Mouse (Mus musculus) left cerebral cortex, adult 11 months (tissue): ENCODE measurements around the gene Tnnt2.
A peak's percentile ranks its signal among the peaks of the same experiment; 100 is the strongest.

Experiments used
- DNase-seq: peaks from one replicate; pipeline ENCODE4 v3.0.0; 2022; ENCODE audit warnings: low spot score

Gene Tnnt2

DNA sequence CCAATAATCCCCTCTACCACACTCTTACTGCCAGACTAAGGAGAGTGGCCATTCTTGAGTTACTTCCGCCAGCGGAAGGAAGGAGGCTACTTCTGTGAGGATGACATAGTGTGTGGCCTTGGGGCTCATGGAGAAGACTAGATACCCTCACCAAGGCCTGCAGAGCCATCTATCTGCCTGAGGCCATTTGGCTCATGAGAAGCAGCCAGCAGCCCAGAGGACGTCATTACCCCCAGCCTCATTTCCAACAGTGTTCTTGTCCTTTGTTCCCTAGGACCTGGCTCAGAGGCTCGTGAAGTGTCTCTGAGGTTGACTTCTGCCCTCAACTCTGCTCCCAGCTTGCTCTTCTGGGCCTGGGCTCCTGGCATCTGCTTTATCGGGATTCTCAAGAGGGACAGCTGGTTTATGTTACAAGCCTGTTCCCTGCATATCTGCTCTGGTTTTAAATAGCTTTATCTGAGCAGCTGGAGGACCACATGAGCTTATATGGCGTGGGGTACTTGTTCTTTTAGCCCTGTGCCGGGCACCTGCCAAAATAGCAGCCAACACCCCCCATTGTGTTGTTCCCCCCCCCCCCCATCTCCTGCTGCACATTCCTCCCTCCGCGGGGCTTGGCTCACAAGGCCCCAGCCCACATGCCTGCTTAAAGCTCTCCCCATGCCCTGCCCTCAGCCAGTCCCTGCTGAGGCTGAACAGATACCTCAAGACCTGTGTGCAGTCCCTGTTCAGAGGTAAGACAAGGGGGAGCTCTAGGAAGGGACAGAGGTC lies at the start of gene Tnnt2:
Gene Tnnt2, plus strand, starts transcription at position 639 of the 768 bp plus-strand sequence.
- DNase-seq, result no peak

DNA sequence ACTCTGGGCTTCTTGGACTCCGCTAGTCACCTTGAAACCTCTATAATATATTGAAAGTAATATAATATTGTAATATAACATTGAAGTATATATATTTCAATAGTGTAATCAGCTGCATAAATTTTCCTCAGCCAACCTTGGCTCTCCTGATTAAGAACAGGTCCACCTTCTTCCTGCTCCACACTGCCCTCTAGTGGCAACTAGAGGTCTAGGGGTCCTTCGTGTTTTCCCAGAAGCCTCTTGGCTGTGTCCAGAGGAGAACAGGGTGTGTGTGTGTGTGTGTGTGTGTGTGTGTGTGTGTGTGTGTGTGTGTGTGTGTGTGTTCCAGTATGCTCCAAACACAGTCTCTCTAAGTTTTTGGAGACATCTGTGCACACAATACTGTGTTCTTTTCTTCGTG lies 48.4 kb upstream of the Tnnt2 start:
- no peak for DNase-seq

DNA sequence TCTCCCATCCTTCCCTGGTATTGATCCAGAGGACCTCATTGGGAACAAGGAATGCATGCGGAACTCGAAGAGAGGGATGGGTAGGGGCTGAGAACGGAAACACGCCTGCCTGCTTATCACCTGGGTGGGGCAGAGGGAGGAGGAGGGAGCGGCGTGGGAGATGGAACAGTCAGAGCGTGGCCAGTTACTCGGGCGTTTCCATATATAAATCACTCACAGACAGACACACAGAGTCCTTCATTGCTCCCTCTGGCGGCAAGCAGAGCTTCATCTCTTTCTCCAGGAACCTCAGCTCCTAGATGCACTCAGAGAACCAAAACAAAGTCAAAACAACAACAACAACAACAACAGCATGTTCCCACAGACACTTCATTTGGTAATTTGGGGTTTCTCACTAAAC lies 47.4 kb upstream of the Tnnt2 start:
- DNase-seq, result no peak

DNA sequence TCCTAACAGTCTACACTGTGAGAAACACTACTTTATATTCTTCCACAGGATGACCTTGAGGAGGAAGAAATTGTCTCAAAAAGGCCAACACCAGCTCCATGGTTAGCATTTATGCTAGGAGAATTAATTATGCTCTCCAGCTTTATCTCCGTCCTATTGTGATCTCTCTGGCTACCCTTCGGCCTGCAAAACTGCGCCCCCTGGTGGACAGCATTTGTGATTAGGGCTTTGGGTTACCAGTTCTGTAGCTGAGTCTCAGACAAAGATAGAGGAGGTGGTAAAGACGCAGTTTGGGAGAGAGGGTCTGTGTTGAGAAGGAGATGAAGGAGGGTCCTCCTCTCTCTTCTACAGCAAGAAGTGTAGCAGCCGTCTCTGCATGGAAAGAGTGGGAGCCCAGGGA lies 46.3 kb upstream of the Tnnt2 start:
- DNase-seq, result no peak

DNA sequence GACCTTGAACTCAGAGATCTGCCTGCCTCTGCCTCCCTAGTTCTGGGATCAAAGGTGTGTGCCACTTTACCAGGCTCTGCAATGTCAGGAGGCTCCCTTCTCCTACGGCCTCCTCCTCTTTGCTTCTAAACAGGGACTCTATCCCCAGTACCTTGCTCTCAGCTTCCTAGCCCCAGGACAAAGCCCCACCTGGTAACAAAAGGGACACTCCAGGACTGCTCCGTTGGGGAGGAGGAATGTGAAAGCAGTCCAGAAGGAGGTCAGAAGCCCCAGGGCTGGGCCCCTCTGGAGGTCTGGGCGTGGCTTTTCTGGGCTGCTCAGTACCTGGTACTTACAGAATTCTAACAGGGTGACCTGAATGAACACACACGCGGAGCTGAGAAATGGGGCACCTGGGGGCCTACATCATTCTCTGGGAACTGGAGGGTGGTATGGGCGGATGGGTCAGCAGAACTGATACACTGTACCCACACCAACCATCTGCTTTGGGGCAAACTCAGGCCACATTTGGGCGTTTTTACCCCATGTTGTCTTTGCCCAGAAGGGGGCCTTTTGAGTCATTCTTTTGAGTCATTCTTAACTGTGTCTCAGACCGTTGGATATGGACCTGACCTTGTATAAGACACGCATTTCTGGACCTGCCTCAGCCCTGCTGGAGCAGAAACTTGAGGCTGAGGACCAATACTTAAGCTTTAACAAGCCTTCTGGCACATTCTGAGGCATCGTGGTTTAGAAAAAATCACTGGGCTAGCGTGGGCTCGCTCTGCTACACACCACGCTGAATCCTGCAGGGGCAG lies 43.8 kb upstream of the Tnnt2 start:
- no peak for DNase-seq

DNA sequence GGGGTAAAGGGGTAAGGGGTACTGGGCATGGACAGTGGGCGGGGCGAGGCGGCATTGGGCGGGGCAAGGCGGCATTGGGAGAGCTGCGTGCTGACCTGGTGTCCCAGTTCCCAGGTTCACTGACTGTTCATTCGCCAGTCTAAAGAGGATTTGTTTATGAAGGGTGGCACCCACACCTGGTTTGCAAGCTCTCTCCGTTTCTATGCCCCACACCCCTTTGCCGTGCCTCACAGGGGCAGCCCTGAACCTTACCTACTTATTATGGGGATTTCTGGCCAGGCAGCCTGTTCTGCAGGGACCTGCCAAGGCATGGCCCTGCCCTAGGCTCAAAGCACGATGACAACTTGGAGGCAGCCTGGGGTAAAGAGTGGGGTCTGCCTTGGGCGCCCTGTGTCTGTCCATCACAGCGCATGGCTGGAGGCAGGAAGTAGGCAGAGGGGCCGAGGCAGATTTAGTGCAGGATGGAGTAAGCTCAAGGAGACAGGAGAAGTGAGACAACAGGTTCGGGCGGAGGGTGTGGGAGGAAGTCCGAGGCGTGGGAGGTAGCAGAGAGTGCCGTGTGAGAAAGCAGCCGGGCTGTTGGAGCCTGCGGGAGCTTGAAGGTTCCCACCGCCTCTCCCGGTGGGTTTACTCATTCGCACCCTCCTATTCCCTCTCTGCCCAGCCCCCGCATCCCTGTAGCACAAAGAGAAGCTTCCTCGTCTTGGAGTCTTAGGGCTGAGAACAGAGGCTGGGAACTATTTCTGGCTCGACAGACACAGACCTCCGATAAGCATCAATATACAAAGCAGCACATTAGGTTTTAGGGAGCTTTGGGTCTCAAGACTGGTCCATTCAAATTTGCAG lies 42.6 kb upstream of the Tnnt2 start:
- DNase-seq, result peak; percentile 36

DNA sequence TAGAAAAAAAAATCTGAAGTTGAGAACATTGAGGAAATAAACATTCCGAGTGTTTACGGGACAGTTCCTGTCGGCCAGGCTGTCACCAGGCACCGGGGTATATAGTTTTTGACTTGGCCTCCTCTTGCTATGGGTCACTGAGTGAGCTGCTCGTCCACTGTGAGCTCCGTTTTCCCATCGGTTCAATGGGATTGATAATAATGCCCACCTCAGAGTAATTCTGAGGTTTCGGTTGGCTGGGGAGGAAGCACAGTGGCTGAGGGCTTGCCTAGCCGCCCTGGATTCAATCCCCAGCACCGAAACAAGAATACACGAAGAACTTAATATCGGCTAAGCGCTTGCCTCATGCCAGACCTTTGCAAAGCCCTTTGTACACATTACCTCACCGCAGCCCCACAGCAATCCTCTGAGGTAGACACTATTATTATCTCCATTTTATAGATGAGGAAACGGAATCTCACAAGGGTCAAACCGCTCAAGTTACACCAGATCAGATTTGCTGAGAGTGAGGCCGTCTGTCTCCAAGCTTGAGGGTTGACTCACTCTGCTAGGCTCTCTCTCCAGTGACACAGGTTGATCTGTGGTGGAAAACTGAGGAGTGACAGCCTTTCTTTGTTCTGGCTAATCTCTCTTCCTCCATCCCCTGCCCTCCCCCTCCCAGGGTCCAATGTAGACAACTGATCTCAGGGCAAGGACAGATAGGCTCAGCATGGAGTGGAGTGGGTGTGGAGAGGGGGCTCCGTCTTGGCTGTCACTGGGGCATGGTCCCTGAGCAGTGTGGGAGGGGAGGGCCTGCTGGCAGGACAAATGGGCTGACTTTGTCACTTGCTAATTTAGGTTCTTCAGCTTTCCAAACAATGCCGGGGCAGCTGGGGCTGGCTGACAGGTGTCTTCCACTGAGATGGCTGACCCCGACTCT lies 41.7 kb upstream of the Tnnt2 start:
- DNase-seq, result no peak

DNA sequence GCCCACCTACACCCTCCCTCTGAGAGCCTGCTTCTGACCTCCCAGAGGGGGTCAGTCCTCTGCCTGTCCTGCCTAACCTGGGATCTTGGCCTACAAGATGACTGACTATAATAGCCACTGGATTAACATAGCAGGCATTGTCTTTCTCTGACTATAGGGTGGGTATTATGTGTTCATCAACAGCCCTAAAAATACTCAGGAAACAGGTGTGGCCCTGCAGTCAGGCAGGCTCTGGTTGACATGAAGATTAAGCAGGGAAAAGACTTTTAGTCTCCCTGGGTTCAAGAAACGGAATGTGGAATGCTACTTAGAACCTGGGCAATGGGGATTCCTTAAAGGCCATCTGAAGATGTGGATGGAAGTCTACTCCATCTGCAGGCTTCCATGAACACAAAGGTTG lies 37.7 kb upstream of the Tnnt2 start:
- no peak for DNase-seq

DNA sequence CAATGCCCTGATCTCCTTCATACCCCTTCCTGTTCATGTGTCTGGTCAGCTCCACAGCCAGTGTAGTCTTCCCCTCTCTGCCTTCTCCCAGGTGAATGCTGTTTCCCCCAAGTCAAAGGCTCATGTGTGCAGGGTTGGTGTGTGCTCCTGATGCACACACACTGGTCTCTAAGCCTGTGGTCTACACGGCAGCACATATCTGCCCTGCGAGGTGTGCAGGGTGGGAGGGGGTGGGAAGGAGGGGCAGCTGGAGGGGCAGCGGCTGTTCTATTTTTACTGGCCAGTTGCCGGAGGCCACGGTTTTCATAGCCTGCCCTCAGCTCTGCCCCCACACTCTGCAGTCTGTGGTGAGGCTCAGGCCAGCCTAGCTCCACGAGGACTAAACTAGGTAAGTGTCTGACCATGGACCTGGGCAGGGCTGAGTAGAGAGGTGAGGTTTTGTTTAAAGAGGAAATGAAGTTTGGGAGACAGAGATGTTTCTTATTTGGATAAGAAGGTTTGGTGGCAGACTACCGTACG lies 37.0 kb upstream of the Tnnt2 start:
- no peak for DNase-seq

DNA sequence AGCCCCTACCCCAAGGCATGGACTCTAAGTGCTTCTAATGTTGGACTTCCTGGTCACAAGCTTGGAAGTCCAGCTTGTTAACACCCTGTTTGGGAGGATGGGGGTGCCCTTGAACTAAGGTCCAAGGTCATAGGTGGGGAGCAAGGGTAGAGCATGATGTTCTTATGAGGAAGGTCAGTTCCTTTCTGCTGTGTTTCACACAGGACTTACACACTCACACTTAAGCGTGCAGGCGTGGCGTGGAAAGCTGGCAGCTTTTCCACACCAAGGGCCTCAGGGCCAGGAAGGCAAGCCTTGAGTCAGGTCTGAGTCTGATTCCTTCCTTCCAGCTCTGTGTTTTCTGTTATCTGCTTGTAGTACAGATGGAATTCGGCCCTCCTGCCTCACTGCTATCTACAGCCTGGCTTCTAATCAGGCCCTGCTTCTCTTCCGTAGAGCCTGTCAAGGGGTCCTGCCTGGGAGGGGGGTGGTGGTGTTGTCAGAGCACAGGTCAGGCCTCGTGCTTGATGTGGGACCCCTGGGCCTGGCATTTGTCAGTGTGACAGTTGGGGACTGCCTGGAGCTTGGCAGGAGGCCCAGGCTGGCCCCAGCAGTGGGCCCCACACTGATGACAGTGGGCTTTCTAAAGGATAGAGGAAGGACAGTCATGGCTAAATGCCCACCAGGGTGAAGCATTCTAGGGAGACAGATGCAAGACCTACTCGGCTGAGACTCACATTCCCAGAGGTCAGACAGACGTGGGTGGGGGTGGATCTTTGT lies 35.8 kb upstream of the Tnnt2 start:
- DNase-seq, result no peak

DNA sequence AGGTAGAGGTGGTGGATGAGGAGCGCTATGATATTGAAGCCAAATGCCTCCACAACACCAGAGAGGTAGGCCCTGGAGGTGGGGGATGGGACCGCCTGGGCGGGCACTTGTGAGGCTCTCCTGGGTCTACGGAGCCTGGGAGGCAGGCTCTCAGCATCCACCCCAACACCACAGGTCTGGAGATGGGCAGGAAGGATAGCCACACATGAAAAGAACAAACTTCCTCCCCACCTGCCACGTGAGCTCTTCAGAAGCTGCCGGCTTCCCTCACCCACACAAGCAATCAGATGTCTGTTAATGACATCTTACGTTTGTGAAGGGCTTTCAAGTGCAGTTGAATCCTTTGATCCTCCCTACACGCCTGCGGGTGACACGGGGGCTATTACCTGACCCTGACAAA lies 28.6 kb upstream of the Tnnt2 start:
- DNase-seq, result no peak

DNA sequence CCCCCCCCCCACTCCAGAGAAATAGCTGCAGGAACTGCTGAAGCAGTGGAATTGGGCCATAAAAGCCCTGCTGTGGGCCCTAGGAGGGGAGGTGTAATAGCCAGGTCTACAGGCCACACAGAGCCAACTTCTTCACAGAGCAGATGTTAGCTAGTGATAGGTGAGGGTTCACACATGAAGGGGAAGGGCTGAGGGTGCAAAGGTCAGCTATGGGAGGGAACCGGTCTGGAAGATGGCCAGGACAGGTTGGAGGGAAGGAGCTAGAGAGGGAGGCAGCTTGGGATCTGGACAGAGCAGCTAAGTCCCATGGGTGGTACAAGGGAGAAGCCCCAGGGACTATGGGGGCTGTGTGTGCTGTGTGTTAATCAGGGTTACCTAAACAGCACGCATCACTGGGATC lies 26.0 kb upstream of the Tnnt2 start:
- no peak for DNase-seq

DNA sequence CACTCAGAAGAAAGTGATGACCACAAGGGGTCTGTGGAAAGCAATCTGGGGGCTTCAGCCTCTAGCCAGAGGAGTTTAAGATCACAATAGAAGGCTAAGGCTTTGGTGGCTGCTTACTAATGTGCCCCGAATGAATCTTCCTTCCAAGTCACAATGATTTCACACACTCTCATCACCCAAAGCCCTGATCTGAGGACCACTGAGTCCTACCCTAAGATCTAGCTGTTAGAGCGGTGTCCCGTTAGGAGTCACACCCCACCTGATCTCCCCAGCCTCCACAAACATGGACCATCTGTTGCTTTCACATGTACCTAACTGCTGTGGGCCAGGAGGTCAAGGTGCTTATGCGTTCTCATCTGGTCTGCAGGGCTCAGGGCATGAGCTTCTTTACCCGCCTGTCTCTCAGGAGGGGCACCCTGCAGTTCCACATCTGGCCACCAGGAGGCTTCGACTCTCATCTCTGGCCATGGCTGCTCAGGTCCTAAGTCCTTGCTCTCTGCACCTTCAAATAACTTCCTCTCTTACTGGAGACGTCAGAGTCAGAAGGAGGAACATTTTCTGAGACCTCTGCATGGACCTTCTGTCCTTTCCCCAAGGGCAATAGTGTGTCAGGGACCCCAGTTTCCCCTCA lies 25.0 kb upstream of the Tnnt2 start:
- DNase-seq, result peak; percentile 48

DNA sequence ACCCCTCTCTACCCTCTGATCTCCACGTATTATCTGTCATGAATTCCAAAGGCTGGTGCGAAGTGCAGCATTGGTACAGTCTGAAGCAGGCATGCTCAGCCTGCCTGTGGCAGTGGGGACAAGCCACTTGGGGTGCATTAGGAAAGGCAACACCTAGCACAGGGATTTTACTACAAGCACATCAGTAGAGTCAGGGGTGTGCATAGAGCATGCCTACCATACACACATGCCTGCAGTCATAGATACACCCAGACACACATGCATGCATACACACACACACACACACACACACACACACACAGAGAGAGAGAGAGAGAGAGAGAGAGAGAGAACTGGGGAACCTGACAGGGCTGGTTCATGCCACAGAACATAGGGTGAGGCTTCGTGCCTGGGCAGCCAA lies 23.9 kb upstream of the Tnnt2 start:
- DNase-seq, result no peak

DNA sequence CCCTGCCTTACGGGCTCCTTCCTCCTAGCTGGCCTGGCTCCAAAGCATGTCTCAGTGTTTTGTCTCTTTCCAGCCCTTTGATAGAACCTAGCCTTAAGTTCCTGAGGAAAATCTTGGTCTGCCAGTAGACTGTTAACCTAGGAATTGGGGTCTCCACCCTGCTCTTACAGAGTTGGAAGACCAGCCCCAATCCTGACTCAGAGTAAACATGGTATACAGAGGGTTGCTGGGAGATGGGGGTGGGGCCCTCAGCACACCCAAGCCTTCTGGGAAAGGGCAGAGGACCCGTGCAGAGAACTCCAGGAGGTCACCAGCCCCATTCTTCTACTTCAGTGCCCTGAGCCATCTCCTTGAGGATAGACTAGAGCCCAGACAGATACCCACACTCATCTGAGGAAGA lies 23.5 kb upstream of the Tnnt2 start:
- DNase-seq, result no peak

DNA sequence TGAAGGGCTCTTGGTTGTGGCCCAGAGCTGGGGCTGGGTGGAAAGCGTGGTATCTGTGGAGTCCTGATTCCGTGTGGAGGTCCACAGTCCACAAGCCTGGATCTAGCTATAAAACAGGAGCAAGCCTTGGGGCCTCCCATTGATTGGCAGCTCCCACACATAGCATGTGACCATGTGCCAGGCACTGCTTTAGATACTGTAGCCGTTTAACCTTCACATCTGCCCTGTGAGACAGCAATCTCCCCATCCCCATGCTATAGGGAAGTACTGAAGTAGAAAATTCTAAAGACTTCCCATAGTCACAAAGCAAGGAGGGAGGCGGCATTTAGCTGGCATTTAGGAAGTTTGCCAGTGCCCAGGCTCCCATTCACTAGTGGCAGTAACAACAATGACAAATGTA lies 23.1 kb upstream of the Tnnt2 start:
- no peak for DNase-seq

DNA sequence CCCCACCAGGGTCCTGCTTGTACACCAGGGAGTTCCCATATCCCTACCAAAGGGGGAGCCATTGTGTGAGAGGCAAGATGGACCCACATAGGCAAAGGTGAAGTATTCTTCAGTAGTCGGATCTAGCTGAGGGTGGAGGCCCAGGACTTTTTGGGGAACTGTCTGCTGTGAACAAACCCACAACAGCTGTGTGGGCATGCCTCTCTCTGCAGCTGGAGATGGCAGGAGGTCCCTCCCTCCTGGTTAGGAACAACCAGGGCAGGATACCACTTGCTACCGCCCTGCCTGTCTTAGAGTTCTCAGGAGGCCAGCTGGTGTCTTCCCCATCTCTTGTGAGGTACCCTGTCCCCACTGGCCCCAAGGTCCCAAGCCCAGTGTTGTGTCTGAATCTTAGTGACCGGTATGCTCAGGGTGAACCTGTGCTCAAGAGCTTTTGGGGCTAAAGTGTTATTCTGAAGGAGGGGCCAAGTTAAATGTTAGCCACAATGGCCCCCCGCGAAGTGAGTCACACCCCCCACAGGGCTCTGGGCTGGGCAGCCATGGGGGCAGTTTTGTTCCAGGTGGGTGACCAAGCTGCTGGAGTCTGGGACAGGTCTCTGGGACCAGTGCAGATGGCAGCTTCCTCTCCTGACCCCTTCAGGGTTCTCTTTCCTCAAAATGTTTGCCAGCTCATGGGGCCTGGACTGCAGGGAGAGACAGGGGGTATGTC lies 22.3 kb upstream of the Tnnt2 start:
- DNase-seq, result no peak

DNA sequence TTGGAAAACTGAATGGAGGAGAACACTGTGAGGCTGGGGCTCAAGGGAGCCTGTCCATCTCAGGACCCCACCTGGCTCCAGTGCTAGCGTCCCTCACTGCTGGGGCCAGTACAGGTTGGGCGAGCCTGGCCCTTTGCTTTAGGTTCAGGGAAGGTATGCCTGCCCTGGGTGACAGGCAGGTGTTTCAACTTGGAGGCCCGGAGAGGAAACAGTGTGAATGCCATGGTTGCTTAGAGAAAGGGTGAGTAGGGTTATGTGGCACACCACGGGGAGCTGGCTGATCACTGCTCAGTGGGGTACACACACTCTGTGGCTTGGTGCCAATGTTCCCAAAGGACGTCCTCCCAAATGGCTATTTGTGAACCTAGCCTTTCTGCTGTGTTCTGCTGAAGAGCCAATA lies 21.6 kb upstream of the Tnnt2 start:
- DNase-seq, result no peak

DNA sequence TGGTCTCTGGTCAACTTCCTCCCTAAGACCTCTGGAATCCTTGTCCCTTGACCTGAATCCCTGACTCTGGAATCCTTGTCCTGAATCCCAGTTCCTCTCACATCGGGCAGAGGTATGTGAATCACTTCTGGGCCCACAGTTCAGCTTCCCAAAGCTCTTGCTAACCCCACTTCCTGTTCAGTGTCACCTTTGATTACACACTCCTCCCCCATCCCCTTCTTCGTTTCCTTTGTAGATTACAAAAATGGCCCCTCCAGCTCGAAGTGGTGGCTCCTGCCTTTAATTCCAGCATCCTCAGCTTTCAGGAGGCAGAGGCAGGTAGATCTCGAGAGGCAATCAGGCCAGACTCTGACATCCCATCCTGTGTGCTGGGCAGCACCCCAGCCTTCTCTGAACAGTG lies 18.6 kb upstream of the Tnnt2 start:
- no peak for DNase-seq
